Mouse (Mus musculus): Measurements from ENCODE around the gene Ascc1. TPM values are rescaled to one million over a fixed set of nuclear protein-coding genes. Genes with fewer than 3 reads are reported as not detected.

The Ascc1 gene
- polyA plus RNA-seq, 1 experiment from 2014 or later, result 37.2 TPM

- Histone ChIP-seq H3K9ac (ENCODE audit: low read depth, low read length) (0 out of 2 replicates have a peak overlapping the region, but pooled peaks have one; percentile 23), H3K36me3 (ENCODE audit: control insufficient read depth, insufficient read depth, low read length) (no peaks in the 10 kb centered on the region), H3K9me3 (ENCODE audit: control insufficient read depth, low read length) (no peaks in the 10 kb centered on the region), H3K27me3 (replicated peaks; ENCODE audit: control insufficient read depth, insufficient read depth, low read length) (no peaks in the 10 kb centered on the region), H3K4me2 (peak overlapping the region; percentile 37), H3K27ac (ENCODE audit: low read depth, low read length) (peak overlapping the region; percentile 93), H3K4me3 (ENCODE audit: low read depth, low read length) (no peak overlapping the region), H3K4me1 (replicated peaks; ENCODE audit: control insufficient read depth, insufficient read depth, low read length) (peaks cover 50% of the 10 kb centered on the region)
- WGBS, result 60% methylated on average over 21 of the region's 21 CpGs
- ATAC-seq (replicated peaks; ENCODE audit: low FRiP score), result no peak
- DNase-seq (ENCODE audit: low spot score), result no peak
Measured at GRCm38 (mm10) chr10:60080982-60081825, 78.6 kb downstream of the Ascc1 start.

- ATAC-seq (replicated peaks; ENCODE audit: low FRiP score) (no peak), DNase-seq (ENCODE audit: low spot score) (no peak)
- H3K4me3 ChIP-seq (ENCODE audit: low read depth, low read length), result no peak overlapping the region
- peaks cover 50% of the 10 kb centered on the region for H3K4me1 ChIP-seq (replicated peaks; ENCODE audit: control insufficient read depth, insufficient read depth, low read length)
- no peak overlapping the region for H3K9ac ChIP-seq (ENCODE audit: low read depth, low read length)
- H3K27ac ChIP-seq (ENCODE audit: low read depth, low read length), result no peak overlapping the region
- H3K4me2 ChIP-seq, result no peak overlapping the region
- no peaks in the 10 kb centered on the region for H3K9me3 ChIP-seq (ENCODE audit: control insufficient read depth, low read length)
- 55% methylated on average over 5 of the region's 5 CpGs for WGBS
- no peaks in the 10 kb centered on the region for H3K27me3 ChIP-seq (replicated peaks; ENCODE audit: control insufficient read depth, insufficient read depth, low read length)
- H3K36me3 ChIP-seq (ENCODE audit: control insufficient read depth, insufficient read depth, low read length), result no peaks in the 10 kb centered on the region
Measured at GRCm38 (mm10) chr10:60081905-60082304, 79.3 kb downstream of the Ascc1 start.

GRCm38 (mm10) chr10:60084065-60084464 lies 81.5 kb downstream of the Ascc1 start:
- Histone ChIP-seq H3K9me3 (ENCODE audit: control insufficient read depth, low read length) (no peaks in the 10 kb centered on the region), H3K4me3 (ENCODE audit: low read depth, low read length) (no peak overlapping the region), H3K27me3 (replicated peaks; ENCODE audit: control insufficient read depth, insufficient read depth, low read length) (no peaks in the 10 kb centered on the region), H3K36me3 (ENCODE audit: control insufficient read depth, insufficient read depth, low read length) (no peaks in the 10 kb centered on the region), H3K4me1 (replicated peaks; ENCODE audit: control insufficient read depth, insufficient read depth, low read length) (peaks cover 30% of the 10 kb centered on the region), H3K4me2 (no peak overlapping the region), H3K9ac (ENCODE audit: low read depth, low read length) (no peak overlapping the region), H3K27ac (ENCODE audit: low read depth, low read length) (no peak overlapping the region)
- no peak for ATAC-seq (replicated peaks; ENCODE audit: low FRiP score)
- WGBS, result 87% methylated on average over 4 of the region's 4 CpGs
- DNase-seq (ENCODE audit: low spot score), result no peak

- H3K27me3 ChIP-seq (replicated peaks; ENCODE audit: control insufficient read depth, insufficient read depth, low read length), result no peaks in the 10 kb centered on the region
- no peak overlapping the region for H3K9ac ChIP-seq (ENCODE audit: low read depth, low read length)
- WGBS, result 90% methylated on average over 2 of the region's 2 CpGs
Measured at GRCm38 (mm10) chr10:60092311-60092710, 89.7 kb downstream of the Ascc1 start.

GRCm38 (mm10) chr10:60093751-60094150 lies 91.1 kb downstream of the Ascc1 start:
- 54% methylated on average over 2 of the region's 2 CpGs for WGBS
- Histone ChIP-seq H3K27me3 (replicated peaks; ENCODE audit: control insufficient read depth, insufficient read depth, low read length) (no peaks in the 10 kb centered on the region), H3K4me3 (ENCODE audit: low read depth, low read length) (no peak overlapping the region)

More at GRCm38 (mm10) chr10:60092311-60092710, 89.7 kb downstream of the Ascc1 start:
- DNase-seq (ENCODE audit: low spot score) (no peak), ATAC-seq (replicated peaks; ENCODE audit: low FRiP score) (no peak)
- Histone ChIP-seq H3K4me2 (no peak overlapping the region), H3K36me3 (ENCODE audit: control insufficient read depth, insufficient read depth, low read length) (no peaks in the 10 kb centered on the region), H3K27ac (ENCODE audit: low read depth, low read length) (no peak overlapping the region), H3K4me3 (ENCODE audit: low read depth, low read length) (no peak overlapping the region), H3K4me1 (replicated peaks; ENCODE audit: control insufficient read depth, insufficient read depth, low read length) (0 out of 2 replicates have a peak, but pooled peaks cover 2% of the 10 kb centered on the region), H3K9me3 (ENCODE audit: control insufficient read depth, low read length) (no peaks in the 10 kb centered on the region)

GRCm38 (mm10) chr10:60095558-60095957 lies 93.0 kb downstream of the Ascc1 start:
- H3K36me3 ChIP-seq (ENCODE audit: control insufficient read depth, insufficient read depth, low read length), result no peaks in the 10 kb centered on the region
- H3K4me3 ChIP-seq (ENCODE audit: low read depth, low read length), result no peak overlapping the region
- no peak overlapping the region for H3K9ac ChIP-seq (ENCODE audit: low read depth, low read length)
- no peak for DNase-seq (ENCODE audit: low spot score)
- no peak for ATAC-seq (replicated peaks; ENCODE audit: low FRiP score)
- WGBS, result 87% methylated on average over 2 of the region's 2 CpGs
- H3K9me3 ChIP-seq (ENCODE audit: control insufficient read depth, low read length), result no peaks in the 10 kb centered on the region
- H3K4me2 ChIP-seq, result no peak overlapping the region
- H3K27ac ChIP-seq (ENCODE audit: low read depth, low read length), result no peak overlapping the region
- H3K27me3 ChIP-seq (replicated peaks; ENCODE audit: control insufficient read depth, insufficient read depth, low read length), result no peaks in the 10 kb centered on the region
- H3K4me1 ChIP-seq (replicated peaks; ENCODE audit: control insufficient read depth, insufficient read depth, low read length), result 0 out of 2 replicates have a peak, but pooled peaks cover 2% of the 10 kb centered on the region

More at GRCm38 (mm10) chr10:60093751-60094150, 91.1 kb downstream of the Ascc1 start:
- H3K9ac ChIP-seq (ENCODE audit: low read depth, low read length), result no peak overlapping the region
- ATAC-seq (replicated peaks; ENCODE audit: low FRiP score) (no peak), DNase-seq (ENCODE audit: low spot score) (no peak)
- H3K36me3 ChIP-seq (ENCODE audit: control insufficient read depth, insufficient read depth, low read length), result no peaks in the 10 kb centered on the region
- H3K9me3 ChIP-seq (ENCODE audit: control insufficient read depth, low read length), result no peaks in the 10 kb centered on the region
- H3K4me2 ChIP-seq, result no peak overlapping the region
- no peak overlapping the region for H3K27ac ChIP-seq (ENCODE audit: low read depth, low read length)
- H3K4me1 ChIP-seq (replicated peaks; ENCODE audit: control insufficient read depth, insufficient read depth, low read length), result 0 out of 2 replicates have a peak, but pooled peaks cover 2% of the 10 kb centered on the region

- 75% methylated on average over 1 of the region's 1 CpGs for WGBS
Measured at GRCm38 (mm10) chr10:60096302-60096701, 93.7 kb downstream of the Ascc1 start.

GRCm38 (mm10) chr10:60097146-60097545 lies 94.5 kb downstream of the Ascc1 start:
- DNase-seq (ENCODE audit: low spot score), result no peak
- Histone ChIP-seq H3K27me3 (replicated peaks; ENCODE audit: control insufficient read depth, insufficient read depth, low read length) (no peaks in the 10 kb centered on the region), H3K9ac (ENCODE audit: low read depth, low read length) (no peak overlapping the region), H3K4me3 (ENCODE audit: low read depth, low read length) (no peak overlapping the region), H3K27ac (ENCODE audit: low read depth, low read length) (no peak overlapping the region), H3K4me2 (no peak overlapping the region), H3K9me3 (ENCODE audit: control insufficient read depth, low read length) (no peaks in the 10 kb centered on the region), H3K4me1 (replicated peaks; ENCODE audit: control insufficient read depth, insufficient read depth, low read length) (0 out of 2 replicates have a peak, but pooled peaks cover 2% of the 10 kb centered on the region), H3K36me3 (ENCODE audit: control insufficient read depth, insufficient read depth, low read length) (no peaks in the 10 kb centered on the region)
- ATAC-seq (replicated peaks; ENCODE audit: low FRiP score), result no peak
- 81% methylated on average over 9 of the region's 9 CpGs for WGBS

More at GRCm38 (mm10) chr10:60096302-60096701, 93.7 kb downstream of the Ascc1 start:
- Histone ChIP-seq H3K27me3 (replicated peaks; ENCODE audit: control insufficient read depth, insufficient read depth, low read length) (no peaks in the 10 kb centered on the region), H3K4me2 (no peak overlapping the region), H3K27ac (ENCODE audit: low read depth, low read length) (no peak overlapping the region), H3K4me3 (ENCODE audit: low read depth, low read length) (no peak overlapping the region), H3K36me3 (ENCODE audit: control insufficient read depth, insufficient read depth, low read length) (no peaks in the 10 kb centered on the region), H3K4me1 (replicated peaks; ENCODE audit: control insufficient read depth, insufficient read depth, low read length) (0 out of 2 replicates have a peak, but pooled peaks cover 2% of the 10 kb centered on the region), H3K9ac (ENCODE audit: low read depth, low read length) (no peak overlapping the region), H3K9me3 (ENCODE audit: control insufficient read depth, low read length) (no peaks in the 10 kb centered on the region)
- ATAC-seq (replicated peaks; ENCODE audit: low FRiP score) (no peak), DNase-seq (ENCODE audit: low spot score) (no peak)
